Mouse (Mus musculus) limb, embryonic 10.5 days (tissue): ENCODE results near the gene Aqp11. TPM values are rescaled to one million over a fixed set of nuclear protein-coding genes. Genes with fewer than 3 reads are reported as not detected.
A peak's percentile ranks its signal among the peaks of the same experiment; 100 is the strongest.

Experiments
- DNase-seq: peaks from one replicate; pipeline ENCODE4 v3.0.0-alpha.2; 2017; ENCODE audit warnings: low spot score
- H3K27ac ChIP-seq: fragments of 300-500 bp; sonication (generic); 2 replicates; pipeline ENCODE4 v1.5.1; 2016; ENCODE audit warnings: mild to moderate bottlenecking
- H3K27me3 ChIP-seq: fragments of 300-500 bp; sonication (generic); 2 replicates; pipeline ENCODE4 v1.6.1; 2016; ENCODE audit warnings: low read depth, mild to moderate bottlenecking; ENCODE audit not compliant: poor library complexity, severe bottlenecking
- H3K36me3 ChIP-seq: fragments of 300-500 bp; sonication (generic); 2 replicates; pipeline ENCODE4 v1.6.1; 2016; ENCODE audit warnings: mild to moderate bottlenecking, moderate library complexity
- H3K4me1 ChIP-seq: fragments of 300-500 bp; sonication (generic); 2 replicates; pipeline ENCODE4 v1.6.1; 2016
- H3K4me3 ChIP-seq: fragments of 300-500 bp; sonication (generic); 2 replicates; pipeline ENCODE4 v1.5.1; 2016; ENCODE audit warnings: mild to moderate bottlenecking, moderate library complexity
- H3K9me3 ChIP-seq: fragments of 300-500 bp; sonication (generic); replicated peaks from 2 replicates; pipeline ENCODE4 v1.6.1; 2016; ENCODE audit warnings: mild to moderate bottlenecking
- WGBS: fragments of 180-500 bp; shearing (Covaris S2); methylation state at CpG from one replicate; pipeline ENCODE4 v1.1.7; 2016; 5-methylcytosine and 5-hydroxymethylcytosine counted together
- polyA plus RNA-seq: library from polyadenylated mRNA; unstranded; fragments of >200 nt; fragmentation: Nextera tagmentation; extraction: Ambion mirVana; gene quantifications from 2 replicates; pipeline ENCODE4 v1.2.1, GENCODE M21; 2016

Gene Aqp11
- polyA plus RNA-seq, 1 experiment from 2014 or later: 2.9 TPM

DNA sequence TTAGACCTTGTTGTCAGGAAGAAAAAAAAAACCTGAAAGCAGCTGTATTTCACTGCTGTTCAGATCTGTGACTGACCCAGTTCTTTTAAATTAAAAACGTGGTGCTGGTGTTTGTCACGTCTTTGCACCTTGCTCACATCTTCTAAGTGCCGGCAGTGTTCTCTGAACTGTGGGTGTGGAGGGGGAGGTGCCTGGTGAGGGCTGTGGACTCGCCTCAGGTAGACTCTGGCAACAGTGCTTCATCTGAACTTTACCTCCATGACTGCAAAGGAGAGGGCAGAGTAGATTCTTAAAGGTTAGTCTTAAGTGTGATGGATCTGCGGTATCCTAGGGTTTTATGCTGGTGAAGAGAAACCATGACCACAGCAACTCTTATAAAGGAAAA lies 27.9 kb upstream of the Aqp11 start:
- no peak overlapping the region for H3K27ac ChIP-seq
- no peaks in the 10 kb centered on the region for H3K9me3 ChIP-seq
- WGBS: 80% methylated on average over 5 of the region's 5 CpGs
- H3K27me3 ChIP-seq: no peaks in the 10 kb centered on the region
- DNase-seq: no peak
- H3K4me3 ChIP-seq: no peak overlapping the region
- no peaks in the 10 kb centered on the region for H3K4me1 ChIP-seq
- H3K36me3 ChIP-seq: no peaks in the 10 kb centered on the region

DNA sequence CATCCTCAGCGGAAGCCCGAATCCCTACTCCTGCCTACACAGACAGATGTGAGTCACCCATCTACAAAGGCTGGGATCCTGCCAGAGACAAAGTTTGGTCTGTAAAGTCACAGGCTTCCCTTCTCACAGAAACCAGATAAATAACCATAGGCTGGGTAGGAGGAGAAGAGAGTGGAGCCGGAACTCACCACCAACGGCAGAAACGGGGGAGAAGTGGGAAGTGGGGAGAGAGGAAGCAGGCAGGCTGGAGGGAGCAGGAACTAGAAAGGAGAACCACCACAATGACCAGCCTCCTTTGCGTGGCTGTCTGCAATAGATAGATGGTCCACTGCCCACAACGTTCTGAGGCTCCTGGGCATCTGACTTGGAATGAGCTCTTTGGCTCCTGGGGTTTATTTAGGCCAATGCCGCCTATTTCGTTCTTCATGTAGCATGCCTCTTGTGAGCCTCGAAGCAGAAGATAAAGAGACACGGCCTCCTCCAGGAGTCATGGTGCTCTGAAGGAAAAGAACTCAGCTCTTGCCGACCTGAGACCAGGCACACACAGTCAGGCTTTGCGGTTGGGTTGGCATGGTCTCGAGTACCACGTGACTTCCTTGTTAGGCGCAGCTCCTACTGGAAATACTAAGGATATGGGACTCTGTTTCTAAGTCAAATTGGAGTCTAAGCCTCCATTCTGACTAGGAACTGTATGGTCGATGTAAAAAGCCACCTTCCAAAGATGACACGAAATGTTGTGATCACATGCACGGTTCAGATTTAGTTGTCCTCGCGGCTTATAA lies 27.3 kb upstream of the Aqp11 start:
- H3K36me3 ChIP-seq: no peaks in the 10 kb centered on the region
- 92% methylated on average over 21 of the region's 21 CpGs for WGBS
- no peaks in the 10 kb centered on the region for H3K4me1 ChIP-seq
- no peak overlapping the region for H3K4me3 ChIP-seq
- no peaks in the 10 kb centered on the region for H3K27me3 ChIP-seq
- no peaks in the 10 kb centered on the region for H3K9me3 ChIP-seq
- DNase-seq: no peak
- no peak overlapping the region for H3K27ac ChIP-seq

DNA sequence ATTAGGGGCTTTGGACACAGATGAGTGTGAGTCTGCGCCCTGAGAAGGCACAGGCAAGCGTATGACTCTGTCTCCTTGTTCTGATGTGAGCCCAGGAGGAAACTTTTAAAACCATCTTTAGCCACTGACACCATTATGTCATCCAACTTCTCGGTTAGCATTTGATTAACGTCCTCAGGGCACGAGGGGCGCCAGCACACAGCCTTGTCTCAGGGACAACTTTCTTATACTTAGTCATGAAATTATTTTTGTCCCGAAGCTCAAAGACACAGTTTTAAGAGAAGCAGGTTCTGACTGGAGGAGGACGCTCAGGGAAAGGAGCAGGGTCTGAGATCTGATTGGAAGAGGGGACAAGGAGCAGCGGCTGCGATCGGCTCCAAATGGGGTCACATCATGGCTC lies 26.5 kb upstream of the Aqp11 start:
- Histone ChIP-seq H3K9me3 (no peaks in the 10 kb centered on the region), H3K4me3 (no peak overlapping the region), H3K4me1 (no peaks in the 10 kb centered on the region), H3K27ac (no peak overlapping the region), H3K27me3 (no peaks in the 10 kb centered on the region), H3K36me3 (no peaks in the 10 kb centered on the region)
- DNase-seq: no peak
- 81% methylated on average over 11 of the region's 11 CpGs for WGBS

DNA sequence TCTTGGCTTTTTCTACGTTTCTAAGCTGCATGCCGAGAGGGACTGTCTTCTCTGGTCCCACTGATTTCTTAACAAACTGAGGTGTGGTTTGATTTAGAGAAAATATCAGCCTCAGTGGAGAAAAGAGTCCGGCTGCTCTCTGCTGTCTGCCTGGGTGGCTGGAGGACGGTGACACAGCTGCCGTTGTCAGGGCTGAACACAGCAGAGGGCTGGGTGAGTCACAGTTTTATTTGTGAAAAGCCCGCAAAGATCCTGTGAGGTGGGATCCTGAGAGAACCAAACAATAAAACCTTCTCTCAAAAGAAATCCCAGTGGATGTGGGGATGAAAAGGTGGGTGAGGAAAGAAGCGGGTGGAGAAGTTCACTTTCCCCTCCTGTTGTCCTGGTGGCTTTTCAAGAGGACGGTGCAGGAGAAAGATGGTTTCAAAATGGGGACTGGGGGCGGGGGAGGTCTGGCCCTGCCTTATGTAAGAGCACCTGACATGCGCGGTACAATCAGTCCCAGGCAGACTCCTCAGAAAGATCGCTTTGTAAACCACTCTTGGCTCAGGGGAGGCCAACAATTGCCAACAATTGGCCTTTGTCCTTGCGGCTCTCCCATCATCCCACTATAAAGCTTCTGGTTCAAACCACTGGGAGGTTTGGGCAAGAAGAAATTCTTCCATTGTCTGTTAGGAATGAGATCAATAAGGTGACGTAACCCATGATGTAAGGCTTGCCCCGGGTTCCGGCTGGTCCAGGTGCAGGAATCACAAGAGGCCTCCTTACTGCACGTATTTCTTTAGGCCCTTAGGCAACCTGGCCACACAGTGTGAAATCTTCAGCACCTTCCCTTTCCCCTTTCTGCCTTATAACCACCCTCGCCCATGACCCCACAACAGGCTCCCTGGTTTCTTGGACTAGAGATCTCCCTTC lies 19.1 kb upstream of the Aqp11 start:
- Histone ChIP-seq H3K4me1 (peaks cover 2% of the 10 kb centered on the region; the same call in 1 of the 2 replicates), H3K4me3 (no peak overlapping the region), H3K27me3 (no peaks in the 10 kb centered on the region), H3K36me3 (no peaks in the 10 kb centered on the region), H3K27ac (no peak overlapping the region), H3K9me3 (no peaks in the 10 kb centered on the region)
- WGBS: 71% methylated on average over 18 of the region's 18 CpGs
- no peak for DNase-seq

DNA sequence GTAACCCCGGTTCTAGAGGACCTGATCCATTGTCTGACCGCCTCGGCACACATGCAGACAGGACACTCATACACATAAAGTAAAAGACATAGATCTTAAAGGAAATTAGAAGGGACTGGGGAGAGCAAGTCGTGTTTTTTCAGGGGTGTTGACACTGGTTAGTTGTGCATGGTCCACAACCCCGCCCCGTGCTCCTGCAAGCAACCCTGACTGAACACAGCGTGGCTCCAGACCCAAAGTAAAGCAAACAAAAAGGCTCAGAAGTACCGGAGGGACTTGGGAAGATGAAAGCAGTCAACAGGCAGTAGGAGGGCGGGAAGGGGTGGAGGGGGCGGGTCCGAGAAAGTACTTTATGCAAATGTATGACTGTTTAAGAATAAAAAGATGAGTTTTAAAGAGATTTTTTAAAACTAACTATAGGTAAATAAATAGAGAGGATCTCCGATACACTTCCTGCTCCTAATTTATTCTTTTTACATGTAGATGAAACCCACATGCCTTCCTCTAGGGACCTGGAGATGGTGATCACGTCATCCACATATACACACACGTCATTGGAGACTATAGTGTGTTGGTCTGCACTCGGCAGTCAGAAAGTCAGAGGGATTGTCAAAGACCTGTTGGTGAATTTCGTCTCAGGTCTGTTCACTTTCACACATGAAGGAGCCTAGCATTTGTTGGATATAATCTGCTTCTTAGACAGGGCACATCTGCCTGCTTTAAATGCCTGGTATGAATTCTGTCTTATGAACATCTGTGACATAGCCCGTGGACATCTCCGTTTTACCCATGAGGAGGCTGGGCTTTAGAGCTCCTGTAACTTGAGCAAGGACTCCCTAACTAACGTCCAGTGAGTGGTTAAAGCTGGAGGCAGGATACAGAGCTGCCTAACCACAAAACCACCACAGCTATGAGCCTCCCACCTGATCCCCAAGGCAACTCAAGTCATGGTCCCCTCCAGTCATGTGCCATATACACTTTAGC lies 11.4 kb upstream of the Aqp11 start:
- Histone ChIP-seq H3K27ac (peak overlapping the region; percentile 12; the same call in 1 of the 2 replicates), H3K4me1 (0 out of 2 replicates have a peak, but pooled peaks cover 6% of the 10 kb centered on the region), H3K36me3 (no peaks in the 10 kb centered on the region), H3K27me3 (no peaks in the 10 kb centered on the region), H3K4me3 (no peak overlapping the region), H3K9me3 (no peaks in the 10 kb centered on the region)
- WGBS: 44% methylated on average over 19 of the region's 19 CpGs
- no peak for DNase-seq

DNA sequence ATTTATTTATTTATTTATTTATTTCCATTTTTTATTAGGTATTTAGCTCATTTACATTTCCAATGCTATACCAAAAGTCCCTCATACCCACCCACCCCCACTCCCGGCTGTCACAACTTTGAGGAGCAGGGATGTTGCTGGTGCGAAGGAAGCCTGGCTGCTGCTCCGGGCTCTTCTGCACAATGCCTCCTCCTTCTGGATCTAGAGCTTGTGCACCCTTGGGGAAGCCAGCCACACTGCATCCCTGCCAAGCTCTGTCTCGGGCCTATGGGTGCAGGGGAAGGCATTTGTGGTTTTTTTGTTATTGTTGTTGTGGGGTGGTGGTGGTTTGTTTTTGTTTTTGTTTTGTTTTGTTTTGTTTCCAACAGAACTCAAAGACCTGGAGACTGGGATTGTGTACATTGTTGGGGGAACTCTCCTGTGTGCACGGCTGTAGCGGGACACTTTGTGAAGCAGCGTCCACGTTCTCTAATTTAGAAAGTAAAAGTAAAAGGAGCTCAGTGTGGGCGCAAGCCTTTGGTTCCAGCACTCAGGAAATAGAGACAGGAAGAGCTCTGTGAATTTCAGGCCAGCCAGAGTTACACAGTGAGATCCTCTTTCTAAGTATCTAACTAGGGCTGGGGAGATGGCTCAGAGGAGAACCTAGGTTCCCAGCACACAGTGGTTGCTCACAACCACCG lies 10.6 kb upstream of the Aqp11 start:
- 73% methylated on average over 10 of the region's 10 CpGs for WGBS
- no peaks in the 10 kb centered on the region for H3K36me3 ChIP-seq
- H3K27me3 ChIP-seq: no peaks in the 10 kb centered on the region
- no peaks in the 10 kb centered on the region for H3K9me3 ChIP-seq
- H3K4me1 ChIP-seq: 0 out of 2 replicates have a peak, but pooled peaks cover 6% of the 10 kb centered on the region
- no peak overlapping the region for H3K4me3 ChIP-seq
- peak overlapping the region; percentile 77 for H3K27ac ChIP-seq
- DNase-seq: no peak

DNA sequence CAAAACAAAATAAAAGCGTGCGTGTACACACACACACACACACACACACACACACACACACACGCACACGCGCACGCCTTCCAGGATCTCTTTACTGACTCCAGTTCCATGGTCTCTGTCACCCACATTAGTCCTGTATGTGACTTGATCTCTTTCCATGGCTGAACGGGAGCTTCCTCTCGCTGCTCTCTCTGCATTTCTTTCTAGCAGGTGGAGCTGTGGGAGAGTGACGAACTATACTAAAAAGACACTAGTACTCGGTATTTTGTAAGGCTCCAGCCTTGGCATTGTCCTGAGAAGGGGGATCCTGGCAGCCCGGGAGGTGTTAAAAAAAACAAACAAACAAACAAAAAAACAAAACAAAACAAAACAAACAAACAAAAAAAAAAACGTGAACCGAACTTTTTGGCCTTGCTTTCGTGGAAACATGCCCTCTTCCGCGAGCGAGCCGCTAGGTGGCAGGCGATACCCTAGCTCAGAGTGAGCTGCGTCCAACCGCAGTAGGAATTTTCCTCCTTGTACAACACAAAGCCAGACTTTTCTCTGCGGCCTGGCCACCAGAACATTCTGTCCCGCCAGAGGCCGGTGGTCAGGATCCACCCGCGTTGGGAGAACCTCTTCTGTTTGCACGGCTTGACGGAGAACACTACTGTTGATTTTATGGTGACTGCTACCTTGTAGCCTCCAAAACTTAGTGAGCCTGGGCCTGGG lies 9.9 kb upstream of the Aqp11 start:
- 0 out of 2 replicates have a peak overlapping the region, but pooled peaks have one; percentile 10 for H3K4me3 ChIP-seq

DNA sequence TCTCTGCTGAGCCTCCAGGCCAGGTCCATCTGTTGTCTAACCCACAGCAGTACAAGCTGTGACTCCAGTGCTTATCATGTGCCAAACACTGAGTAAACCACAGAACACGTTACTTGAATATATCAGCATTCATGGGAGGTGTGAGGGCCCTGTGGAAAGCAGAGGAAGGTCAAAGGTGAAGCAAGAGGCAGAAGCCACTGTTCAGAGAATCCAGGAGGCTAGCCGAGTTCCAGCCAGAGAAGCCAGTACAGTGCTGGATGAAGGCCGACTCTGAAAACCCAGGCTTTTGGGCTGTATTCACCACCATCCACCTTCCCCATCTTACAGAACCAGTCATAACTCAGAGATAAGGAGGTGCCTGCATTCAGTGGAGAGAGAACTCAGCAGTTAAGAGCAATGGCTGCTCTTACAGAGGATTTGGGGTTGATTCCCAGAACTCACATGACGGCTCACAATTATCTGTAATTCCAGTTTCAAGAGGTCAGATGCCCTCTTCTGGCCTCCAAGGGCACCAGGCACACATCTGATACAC lies 9.2 kb upstream of the Aqp11 start:
- Histone ChIP-seq H3K4me3 (no peak overlapping the region), H3K9me3 (no peaks in the 10 kb centered on the region), H3K27me3 (no peaks in the 10 kb centered on the region), H3K36me3 (no peaks in the 10 kb centered on the region), H3K4me1 (0 out of 2 replicates have a peak, but pooled peaks cover 6% of the 10 kb centered on the region), H3K27ac (no peak overlapping the region)
- no peak for DNase-seq
- WGBS: 79% methylated on average over 4 of the region's 4 CpGs

More for the DNA sequence above, 9.9 kb upstream of the Aqp11 start:
- Histone ChIP-seq H3K27me3 (no peaks in the 10 kb centered on the region), H3K27ac (peak overlapping the region; percentile 77), H3K36me3 (no peaks in the 10 kb centered on the region), H3K4me1 (0 out of 2 replicates have a peak, but pooled peaks cover 6% of the 10 kb centered on the region), H3K9me3 (no peaks in the 10 kb centered on the region)
- WGBS: 27% methylated on average over 28 of the region's 28 CpGs
- DNase-seq: peak; percentile 85

DNA sequence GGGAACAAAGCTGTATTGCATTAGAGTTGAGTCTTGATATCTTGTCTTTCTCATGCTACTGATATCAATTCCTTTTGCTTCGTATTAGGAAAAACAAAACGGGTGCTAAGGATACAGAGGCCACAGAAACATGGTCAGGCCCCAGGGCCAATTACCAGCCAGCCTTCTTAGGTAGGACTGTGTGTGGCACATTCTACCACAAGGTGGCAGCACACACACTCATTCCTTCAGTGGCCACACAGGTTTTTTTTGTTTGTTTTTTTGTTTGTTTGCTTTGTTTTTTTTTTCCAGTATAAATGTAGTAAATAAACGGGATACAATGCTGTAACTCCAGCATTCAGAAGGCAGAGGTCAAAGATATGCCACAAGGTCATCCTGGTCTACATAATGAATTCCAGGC lies 7.2 kb upstream of the Aqp11 start:
- Histone ChIP-seq H3K4me1 (peaks cover 12% of the 10 kb centered on the region; the same call in 1 of the 2 replicates), H3K27ac (peak overlapping the region; percentile 42; the same call in 1 of the 2 replicates), H3K9me3 (no peaks in the 10 kb centered on the region), H3K27me3 (no peaks in the 10 kb centered on the region), H3K4me3 (no peak overlapping the region), H3K36me3 (no peaks in the 10 kb centered on the region)
- DNase-seq: peak; percentile 69
- 22% methylated on average over 3 of the region's 3 CpGs for WGBS

DNA sequence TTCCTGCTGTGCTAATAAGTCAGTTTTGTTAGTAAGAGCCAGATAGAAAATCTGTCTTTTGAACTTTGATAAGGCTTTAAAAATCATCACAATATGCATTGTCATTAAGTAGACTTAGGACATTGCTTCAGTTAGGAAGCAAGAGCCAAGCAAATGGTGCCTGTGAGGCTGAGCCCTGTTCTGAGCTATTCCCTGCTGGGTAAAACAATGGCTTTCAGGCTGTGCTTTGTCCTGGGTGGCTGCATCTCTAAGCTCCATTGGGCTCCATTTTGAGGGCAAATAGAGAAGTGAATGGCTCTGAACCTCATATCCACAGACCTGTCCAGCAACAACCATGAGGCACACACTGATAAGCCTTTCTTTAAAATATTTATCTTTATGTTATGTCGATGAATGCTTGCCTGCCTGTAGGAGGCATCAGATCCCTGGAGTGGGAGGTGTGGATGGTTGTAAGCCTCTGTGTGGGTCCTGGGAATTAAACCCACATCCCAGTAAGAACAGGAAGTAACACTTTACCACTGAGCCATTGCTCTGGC lies 3.7 kb upstream of the Aqp11 start:
- no peak overlapping the region for H3K27ac ChIP-seq
- H3K4me3 ChIP-seq: no peak overlapping the region
- no peaks in the 10 kb centered on the region for H3K9me3 ChIP-seq
- H3K4me1 ChIP-seq: peaks cover 18% of the 10 kb centered on the region
- no peak for DNase-seq
- H3K36me3 ChIP-seq: no peaks in the 10 kb centered on the region
- peaks cover 9% of the 10 kb centered on the region; the same call in 1 of the 2 replicates for H3K27me3 ChIP-seq
- 47% methylated on average over 1 of the region's 1 CpGs for WGBS

DNA sequence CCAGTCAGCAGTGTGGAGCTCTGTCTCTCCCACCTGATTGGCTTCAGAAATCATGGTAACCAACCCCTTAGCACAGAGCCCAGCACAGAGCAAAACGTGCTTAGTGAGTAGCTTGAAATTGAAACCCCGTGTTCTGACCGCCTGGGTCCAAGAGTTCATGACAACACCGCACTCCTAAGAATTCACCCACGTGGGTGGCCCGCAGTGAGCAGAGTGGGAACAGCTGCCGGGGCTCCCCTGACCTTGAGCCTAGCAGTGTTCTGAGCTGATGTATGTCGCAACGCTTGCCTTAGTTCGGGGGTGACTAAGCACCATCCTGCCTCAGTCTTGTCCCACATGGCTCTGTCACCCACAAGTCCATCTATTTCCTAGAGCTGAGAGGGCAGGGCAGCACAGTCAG lies 2.9 kb upstream of the Aqp11 start:
- H3K36me3 ChIP-seq: no peaks in the 10 kb centered on the region
- peaks cover 14% of the 10 kb centered on the region; the same call in 1 of the 2 replicates for H3K27me3 ChIP-seq
- H3K4me3 ChIP-seq: no peak overlapping the region
- DNase-seq: peak; percentile 40
- no peaks in the 10 kb centered on the region for H3K9me3 ChIP-seq
- no peak overlapping the region for H3K27ac ChIP-seq
- WGBS: 75% methylated on average over 10 of the region's 10 CpGs
- peaks cover 19% of the 10 kb centered on the region for H3K4me1 ChIP-seq
